Mouse (Mus musculus) hindbrain, embryonic 14.5 days (tissue): Measurements from ENCODE around the gene Myt1l. TPM values are rescaled to one million over a fixed set of nuclear protein-coding genes. Genes with fewer than 3 reads are reported as not detected.

ENCODE experiments used
- ATAC-seq: fragments of 200-750 bp; cut with Nextera tagmentation; 2 replicates; pipeline ENCODE4 v1.8.0; 2017; ENCODE audit warnings: moderate number of reproducible peaks, mild to moderate bottlenecking, moderate TSS enrichment, moderate library complexity; ENCODE audit not compliant: low FRiP score
- DNase-seq: peaks from one replicate; pipeline ENCODE4 v3.0.0-alpha.2; 2015; ENCODE audit warnings: low spot score
- H3K27ac ChIP-seq: fragments of 300-500 bp; sonication (generic); 2 replicates; pipeline ENCODE4 v1.5.1; 2014; ENCODE audit warnings: mild to moderate bottlenecking, moderate library complexity
- H3K27me3 ChIP-seq: fragments of 300-500 bp; sonication (generic); 2 replicates; pipeline ENCODE4 v1.6.1; 2014; ENCODE audit warnings: mild to moderate bottlenecking, low read length, mixed read lengths; ENCODE audit not compliant: control insufficient read depth, insufficient read depth
- H3K36me3 ChIP-seq: fragments of 300-500 bp; sonication (generic); replicated peaks from 2 replicates; pipeline ENCODE4 v1.6.1; 2014; ENCODE audit not compliant: control insufficient read depth, insufficient read depth
- H3K4me1 ChIP-seq: fragments of 300-500 bp; sonication (generic); replicated peaks from 2 replicates; pipeline ENCODE4 v1.6.1; 2014; ENCODE audit warnings: antibody characterized with exemption, low read length, mixed read lengths; ENCODE audit not compliant: control insufficient read depth, insufficient read depth
- H3K4me2 ChIP-seq: fragments of 300-500 bp; sonication (generic); replicated peaks from 2 replicates; pipeline ENCODE4 v1.6.1; 2014; ENCODE audit warnings: mild to moderate bottlenecking, moderate library complexity
- H3K4me3 ChIP-seq: fragments of 300-500 bp; sonication (generic); replicated peaks from 2 replicates; pipeline ENCODE4 v1.5.1; 2014; ENCODE audit warnings: mild to moderate bottlenecking, low read length
- H3K9ac ChIP-seq: fragments of 300-500 bp; sonication (generic); 2 replicates; pipeline ENCODE4 v1.6.1; 2014
- H3K9me3 ChIP-seq: fragments of 300-500 bp; sonication (generic); 2 replicates; pipeline ENCODE4 v1.6.1; 2016; ENCODE audit warnings: low read length; ENCODE audit not compliant: control insufficient read depth
- WGBS: fragments of 180-500 bp; shearing (Covaris S2); extraction: QIAGEN DNeasy Blood & Tissue Kit; methylation state at CpG from one replicate; pipeline ENCODE4 v1.1.7; 2014; 5-methylcytosine and 5-hydroxymethylcytosine counted together
- polyA plus RNA-seq: library from polyadenylated mRNA; unstranded; fragments of >200 nt; fragmentation: Nextera tagmentation; extraction: Ambion mirVana; gene quantifications from 2 replicates; pipeline ENCODE4 v1.2.1, GENCODE M21; 2014

Gene Myt1l
- polyA plus RNA-seq, 1 experiment from 2014 or later, result 202 TPM

DNA sequence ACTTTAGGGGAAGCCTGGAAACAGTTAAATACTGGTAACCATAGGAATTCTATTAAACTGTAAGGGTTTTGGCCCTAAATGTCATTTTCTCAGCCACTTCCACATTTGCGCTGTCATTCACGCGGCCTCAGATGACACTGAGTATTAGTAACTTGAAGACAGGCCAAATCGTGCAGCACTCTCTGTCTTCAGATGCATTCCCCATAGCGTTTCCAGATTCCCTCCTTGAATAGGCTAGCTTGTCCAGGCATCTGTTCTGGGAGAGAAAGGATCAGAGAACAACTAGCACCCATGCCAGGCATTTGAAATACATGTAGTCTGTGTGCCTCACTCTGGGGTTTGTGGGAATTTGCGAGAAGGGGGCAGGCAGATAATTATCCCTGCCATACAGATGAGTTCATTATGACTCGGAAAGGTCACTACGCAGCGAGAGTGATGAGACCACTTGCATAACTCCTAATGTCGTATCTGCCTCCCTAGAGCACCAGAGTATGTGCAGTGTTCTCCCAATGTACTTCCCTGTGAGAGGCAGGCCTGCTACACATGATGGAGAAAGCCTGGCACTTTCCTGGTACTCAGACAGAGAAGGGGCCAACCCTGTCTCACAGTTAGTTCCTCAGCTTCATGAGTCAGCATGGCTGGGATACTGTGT lies 295.7 kb downstream of the Myt1l start:
- Histone ChIP-seq H3K4me2 (no peak overlapping the region), H3K4me1 (peaks cover 28% of the 10 kb centered on the region), H3K9me3 (no peaks in the 10 kb centered on the region), H3K4me3 (no peak overlapping the region), H3K36me3 (peaks cover 17% of the 10 kb centered on the region), H3K27ac (peak overlapping the region; percentile 53), H3K9ac (no peak overlapping the region), H3K27me3 (no peaks in the 10 kb centered on the region)
- ATAC-seq (no peak), DNase-seq (no peak)
- 62% methylated on average over 10 of the region's 10 CpGs for WGBS

DNA sequence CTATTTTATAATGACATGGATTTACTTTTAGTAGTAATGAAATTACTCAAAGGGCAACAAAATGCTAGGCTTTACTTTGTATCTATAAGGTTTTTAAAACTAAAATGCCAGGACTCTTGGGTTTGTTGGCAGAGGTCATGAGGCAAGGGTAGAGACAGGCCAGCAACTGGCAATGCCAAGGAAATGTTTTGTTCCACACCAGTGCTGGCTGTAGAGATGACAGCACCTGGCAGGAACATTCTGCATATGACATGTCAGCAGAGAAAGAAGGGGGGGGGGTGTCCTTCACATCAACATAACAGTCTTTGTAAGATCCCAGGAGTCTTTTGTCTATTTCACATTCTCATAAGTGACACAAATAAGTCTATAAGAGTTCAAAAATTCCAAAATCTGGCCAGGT lies 302.4 kb downstream of the Myt1l start:
- Histone ChIP-seq H3K4me1 (peaks cover 4% of the 10 kb centered on the region), H3K27ac (no peak overlapping the region), H3K4me3 (no peak overlapping the region), H3K4me2 (no peak overlapping the region), H3K36me3 (peaks cover 42% of the 10 kb centered on the region), H3K9me3 (no peaks in the 10 kb centered on the region), H3K27me3 (no peaks in the 10 kb centered on the region), H3K9ac (no peak overlapping the region)
- DNase-seq (no peak), ATAC-seq (no peak)

DNA sequence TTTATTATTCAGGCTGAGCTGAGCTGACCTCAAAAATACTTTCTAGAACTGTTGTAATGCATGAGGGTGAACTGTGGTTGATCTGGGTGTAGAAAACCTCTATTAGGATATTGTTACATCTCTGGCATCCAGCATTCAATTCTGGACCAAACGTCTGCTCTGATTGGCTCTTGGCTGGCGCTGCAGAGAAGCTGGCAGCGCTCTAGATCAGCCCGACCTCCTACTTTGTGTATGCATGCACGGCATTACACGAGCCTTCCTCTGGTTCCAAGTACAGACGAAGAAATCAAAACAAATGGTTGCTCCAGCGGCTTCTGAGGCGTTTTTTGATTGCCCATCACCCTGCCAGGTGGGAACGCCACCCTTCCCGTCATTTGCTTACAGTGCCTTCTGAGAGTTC lies 303.2 kb downstream of the Myt1l start:
- WGBS, result 82% methylated on average over 11 of the region's 11 CpGs
- DNase-seq, result no peak

DNA sequence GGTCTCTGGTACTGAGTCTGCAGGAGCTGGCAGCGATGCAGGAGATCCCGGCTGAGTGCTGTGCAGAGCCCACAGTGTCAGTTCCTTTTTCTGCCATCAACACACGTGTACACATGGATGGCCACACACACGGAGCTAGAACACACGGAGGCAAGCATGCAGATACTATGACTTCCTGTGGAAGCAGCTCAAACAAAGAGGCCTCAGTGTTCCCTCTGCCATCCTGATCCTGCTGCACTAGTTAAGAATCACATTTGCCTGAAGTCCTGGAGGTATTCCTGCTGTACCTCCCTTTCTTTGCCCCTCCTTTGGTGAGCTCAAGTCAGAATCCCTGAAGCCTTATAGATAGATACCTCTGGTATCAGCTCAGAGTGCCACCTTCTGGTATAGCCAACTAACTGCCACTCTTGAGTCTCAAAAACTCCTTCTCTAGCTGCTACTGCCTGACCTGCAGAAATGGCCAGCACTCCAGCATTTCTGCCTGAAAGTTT lies 309.2 kb downstream of the Myt1l start:
- no peak overlapping the region for H3K4me3 ChIP-seq
- ATAC-seq, result peak; percentile 79
- peaks cover 14% of the 10 kb centered on the region for H3K4me1 ChIP-seq
- H3K36me3 ChIP-seq, result peaks cover 60% of the 10 kb centered on the region
- WGBS, result 66% methylated on average over 5 of the region's 5 CpGs
- H3K27ac ChIP-seq, result peak overlapping the region; percentile 47; the same call in 1 of the 2 replicates
- peak; percentile 75 for DNase-seq
- H3K9me3 ChIP-seq, result no peaks in the 10 kb centered on the region
- H3K4me2 ChIP-seq, result no peak overlapping the region
- H3K9ac ChIP-seq, result no peak overlapping the region
- H3K27me3 ChIP-seq, result no peaks in the 10 kb centered on the region

More for the DNA sequence above, 303.2 kb downstream of the Myt1l start:
- ATAC-seq, result no peak
- peaks cover 9% of the 10 kb centered on the region for H3K4me1 ChIP-seq
- no peak overlapping the region for H3K4me3 ChIP-seq
- peaks cover 42% of the 10 kb centered on the region for H3K36me3 ChIP-seq
- H3K4me2 ChIP-seq, result no peak overlapping the region
- no peak overlapping the region for H3K27ac ChIP-seq
- H3K9me3 ChIP-seq, result no peaks in the 10 kb centered on the region
- no peak overlapping the region for H3K9ac ChIP-seq
- no peaks in the 10 kb centered on the region for H3K27me3 ChIP-seq

DNA sequence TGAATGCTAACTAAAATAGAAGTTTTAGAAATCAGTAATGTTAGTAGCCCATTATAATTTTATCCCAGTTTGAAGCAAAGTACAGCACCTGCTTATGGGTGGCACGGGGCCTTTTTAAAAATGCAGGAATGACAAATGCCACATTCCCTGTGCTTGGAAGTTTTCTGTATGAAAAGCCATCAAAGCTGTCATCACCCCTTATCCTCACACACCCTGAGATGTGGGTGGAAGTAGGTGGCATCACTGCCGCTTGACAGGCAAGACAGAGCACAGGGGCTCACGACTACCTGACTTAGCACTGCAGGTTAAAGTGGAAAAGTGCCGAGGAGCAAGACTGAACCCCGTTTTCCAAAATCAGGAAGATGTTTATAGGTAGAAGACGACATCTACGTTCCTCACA lies 310.2 kb downstream of the Myt1l start:
- Histone ChIP-seq H3K27ac (no peak overlapping the region), H3K36me3 (peaks cover 58% of the 10 kb centered on the region), H3K9me3 (no peaks in the 10 kb centered on the region), H3K9ac (no peak overlapping the region), H3K4me1 (peaks cover 14% of the 10 kb centered on the region), H3K4me3 (no peak overlapping the region), H3K4me2 (no peak overlapping the region), H3K27me3 (no peaks in the 10 kb centered on the region)
- ATAC-seq (no peak), DNase-seq (no peak)
- WGBS, result 92% methylated on average over 7 of the region's 7 CpGs

DNA sequence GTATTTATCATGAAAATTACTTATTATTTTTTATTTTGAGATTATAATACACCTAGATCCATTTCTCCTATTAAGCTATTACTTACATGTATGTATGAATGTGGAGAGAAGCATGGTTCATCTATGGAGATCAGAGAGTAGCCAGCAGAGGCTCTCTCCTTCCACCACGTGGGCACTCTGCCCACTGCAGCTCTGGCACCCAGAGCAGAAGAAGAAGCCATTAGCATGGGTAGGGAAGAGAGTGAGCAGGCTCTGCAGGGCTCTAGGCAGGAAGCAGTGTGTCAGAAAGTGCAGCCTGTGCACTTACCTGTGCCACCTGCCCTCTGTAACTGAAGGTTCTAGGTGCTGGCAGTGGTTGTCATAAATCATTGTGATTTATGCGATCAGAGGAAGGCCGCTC lies 321.8 kb downstream of the Myt1l start:
- H3K4me2 ChIP-seq, result no peak overlapping the region
- H3K9me3 ChIP-seq, result no peaks in the 10 kb centered on the region
- no peak overlapping the region for H3K27ac ChIP-seq
- H3K4me3 ChIP-seq, result no peak overlapping the region
- H3K9ac ChIP-seq, result no peak overlapping the region
- no peak for DNase-seq
- H3K36me3 ChIP-seq, result peaks cover 81% of the 10 kb centered on the region
- H3K27me3 ChIP-seq, result no peaks in the 10 kb centered on the region
- H3K4me1 ChIP-seq, result no peaks in the 10 kb centered on the region
- no peak for ATAC-seq
- WGBS, result 82% methylated on average over 3 of the region's 3 CpGs

DNA sequence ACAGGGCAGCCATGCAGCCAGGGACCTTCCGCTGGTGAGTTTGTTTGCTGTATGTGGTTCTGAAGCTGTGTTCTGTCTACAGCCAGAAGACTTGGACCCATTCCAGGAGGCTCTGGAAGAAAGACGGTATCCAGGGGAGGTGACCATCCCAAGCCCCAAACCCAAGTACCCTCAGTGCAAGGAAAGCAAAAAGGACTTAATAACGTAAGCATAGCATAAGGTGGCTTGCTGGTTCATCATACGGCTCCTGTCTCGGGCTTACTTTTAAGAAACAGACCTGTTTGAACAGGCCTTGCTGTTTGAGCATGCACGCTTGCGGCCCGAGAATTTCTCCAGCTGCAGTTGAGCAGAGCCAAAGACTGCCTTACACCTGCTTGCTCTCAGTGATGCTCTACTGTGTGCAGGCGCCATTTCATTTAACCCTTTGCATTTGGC lies 326.0 kb downstream of the Myt1l start:
- H3K36me3 ChIP-seq, result peaks cover 83% of the 10 kb centered on the region
- no peak overlapping the region for H3K27ac ChIP-seq
- no peak for DNase-seq
- no peaks in the 10 kb centered on the region for H3K9me3 ChIP-seq
- no peak overlapping the region for H3K9ac ChIP-seq
- WGBS, result 76% methylated on average over 9 of the region's 9 CpGs
- H3K27me3 ChIP-seq, result no peaks in the 10 kb centered on the region
- no peak overlapping the region for H3K4me2 ChIP-seq
- no peak overlapping the region for H3K4me3 ChIP-seq
- H3K4me1 ChIP-seq, result no peaks in the 10 kb centered on the region
- no peak for ATAC-seq

DNA sequence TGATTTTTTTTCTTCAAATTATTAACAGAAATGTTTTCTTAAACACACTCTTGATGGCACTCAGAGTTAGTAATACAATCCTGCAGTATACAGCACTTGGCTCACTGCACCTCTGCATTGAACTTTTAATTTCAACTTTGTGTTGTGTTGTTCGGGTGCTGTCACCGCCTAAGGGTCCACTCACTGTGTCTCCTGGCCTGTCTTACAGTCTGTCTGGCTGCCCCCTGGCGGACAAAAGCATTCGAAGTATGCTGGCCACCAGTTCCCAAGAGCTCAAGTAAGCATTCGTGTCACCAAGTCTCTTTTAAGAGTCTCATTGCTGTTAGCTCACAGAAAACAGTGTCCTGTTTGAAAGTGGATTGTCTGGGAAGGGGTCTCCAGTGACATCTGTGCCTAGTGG lies 326.8 kb downstream of the Myt1l start:
- H3K4me2 ChIP-seq, result no peak overlapping the region
- no peak overlapping the region for H3K9ac ChIP-seq
- 25% methylated on average over 5 of the region's 5 CpGs for WGBS
- H3K36me3 ChIP-seq, result peaks cover 76% of the 10 kb centered on the region
- no peak overlapping the region for H3K4me3 ChIP-seq
- DNase-seq (peak; percentile 65), ATAC-seq (0 out of 2 replicates have a peak, but pooled peaks have one; percentile 31)
- no peaks in the 10 kb centered on the region for H3K9me3 ChIP-seq
- no peaks in the 10 kb centered on the region for H3K27me3 ChIP-seq
- H3K27ac ChIP-seq, result no peak overlapping the region
- H3K4me1 ChIP-seq, result no peaks in the 10 kb centered on the region

DNA sequence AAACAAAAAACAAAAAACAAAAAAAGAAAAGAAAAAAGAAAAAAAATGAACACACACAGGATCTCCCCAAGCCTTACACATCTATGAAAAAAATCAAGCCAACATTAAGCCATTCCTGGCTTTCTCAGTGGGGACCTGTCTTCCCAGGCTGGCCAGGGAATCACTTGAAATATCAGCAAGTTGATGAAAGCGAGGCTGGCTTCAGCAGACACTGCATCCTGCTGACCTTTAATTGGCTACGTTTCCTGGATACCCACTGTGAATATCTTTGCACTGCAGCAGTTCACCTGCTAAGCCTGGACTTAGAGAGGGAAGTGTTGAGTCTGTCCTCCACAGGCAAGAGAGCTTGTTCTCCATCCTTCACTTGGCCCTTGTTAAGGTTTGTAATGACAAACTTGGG lies 332.8 kb downstream of the Myt1l start:
- H3K9ac ChIP-seq, result no peak overlapping the region
- H3K27ac ChIP-seq, result no peak overlapping the region
- no peaks in the 10 kb centered on the region for H3K9me3 ChIP-seq
- DNase-seq (no peak), ATAC-seq (no peak)
- H3K36me3 ChIP-seq, result peaks cover 62% of the 10 kb centered on the region
- H3K27me3 ChIP-seq, result no peaks in the 10 kb centered on the region
- H3K4me1 ChIP-seq, result no peaks in the 10 kb centered on the region
- no peak overlapping the region for H3K4me3 ChIP-seq
- H3K4me2 ChIP-seq, result no peak overlapping the region
- WGBS, result 39% methylated on average over 2 of the region's 2 CpGs

DNA sequence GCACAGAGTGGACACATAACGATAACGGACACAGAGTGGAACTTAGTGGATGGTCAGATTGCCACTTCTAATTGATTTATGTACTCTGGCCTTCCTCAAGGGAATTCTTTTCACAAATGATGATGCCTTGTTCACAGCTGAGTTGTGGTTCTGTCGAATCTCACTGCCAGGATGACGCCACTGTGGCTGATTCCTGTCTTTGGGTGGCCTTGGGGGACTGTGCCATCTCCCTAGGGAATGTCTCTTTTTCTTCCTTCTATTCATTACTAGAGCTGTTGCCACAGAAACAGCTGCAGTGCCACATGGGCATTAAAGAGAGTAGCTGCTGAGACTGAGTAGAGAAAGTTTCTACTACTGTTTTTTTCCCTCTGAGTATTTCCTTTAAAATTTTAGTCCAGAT lies 340.1 kb downstream of the Myt1l start:
- 33% methylated on average over 4 of the region's 4 CpGs for WGBS
- peaks cover 33% of the 10 kb centered on the region for H3K4me1 ChIP-seq
- 0 out of 2 replicates have a peak overlapping the region, but pooled peaks have one; percentile 28 for H3K27ac ChIP-seq
- H3K27me3 ChIP-seq, result no peaks in the 10 kb centered on the region
- no peak overlapping the region for H3K9ac ChIP-seq
- ATAC-seq (no peak), DNase-seq (no peak)
- H3K9me3 ChIP-seq, result no peaks in the 10 kb centered on the region
- H3K36me3 ChIP-seq, result peaks cover 38% of the 10 kb centered on the region
- no peak overlapping the region for H3K4me2 ChIP-seq
- no peak overlapping the region for H3K4me3 ChIP-seq
